ENCODE assay signal across 23 mouse cellular contexts in the genomic region with DNA sequence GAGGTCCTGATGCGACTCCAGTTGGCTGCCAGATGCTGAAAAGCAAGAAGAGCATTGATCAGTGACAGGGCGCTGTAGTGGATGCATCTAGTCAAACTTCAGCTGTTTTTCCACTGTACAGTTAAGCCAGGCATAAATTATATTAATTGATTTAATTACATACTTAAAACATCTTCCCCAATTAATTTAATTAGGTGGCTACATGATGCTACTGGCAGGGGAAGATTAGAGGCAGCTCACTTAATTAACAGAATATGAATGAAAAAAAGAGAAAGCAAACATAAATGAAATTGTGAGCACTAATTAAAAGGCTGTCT.
DNase-seq lines count a peak whose midpoint lies in the region; ATAC-seq and TF ChIP-seq lines count a peak whose summit lies in the region.
"Had no signal": no experiment of that assay in that cellular context is flagged by ENCODE, and none has a peak within 500 bp of the region (broad histone marks: within the 10 kb centered on the region; RNA-seq: fewer than 3 reads in every experiment).

No protein-coding gene starts in this region.

- no peak overlapping the region for H3K27ac ChIP-seq in neural tube, embryonic 13.5 days (replicated peaks)
- no peak overlapping the region for H3K27ac ChIP-seq in hindbrain, postnatal 0 days
- H3K27ac ChIP-seq: midbrain, embryonic 13.5 days; stomach, embryonic 15.5 days had no signal

- no peaks in the 10 kb centered on the region for H3K9me3 ChIP-seq in neural tube, embryonic 13.5 days
- no peaks in the 10 kb centered on the region for H3K9me3 ChIP-seq in hindbrain, postnatal 0 days (ENCODE audit: low read length)
- H3K9me3 ChIP-seq: midbrain, embryonic 13.5 days; stomach, embryonic 15.5 days had no signal

- peak; percentile 49 for DNase-seq in heart, adult 11 months
- no peak for DNase-seq in heart, postnatal 14 days
- no peak for DNase-seq in neural tube, embryonic 10.5 days (ENCODE audit: extremely low spot score, low spot score)
- no peak for DNase-seq in hindbrain, postnatal 0 days (ENCODE audit: low spot score)
- no peak for DNase-seq in spleen, postnatal 14 days (ENCODE audit: low spot score in 2 of 2)
- DNase-seq: adrenal gland, postnatal 25 days; cerebellum, adult 2 months; cerebellum, postnatal 14 days; gastrocnemius, postnatal 25 days; heart, adult 18-20 months; heart, postnatal 4 days; kidney, adult 11 months; kidney, postnatal 14 days; layer of hippocampus, adult 9-11 months; lung, postnatal 36 days; right cerebral cortex, postnatal 14 days had no signal

- H3K9ac ChIP-seq in neural tube, embryonic 13.5 days, result no peak overlapping the region
- H3K9ac ChIP-seq in hindbrain, postnatal 0 days (replicated peaks; ENCODE audit: low read length), result no peak overlapping the region
- H3K9ac ChIP-seq: midbrain, embryonic 13.5 days; stomach, embryonic 15.5 days had no signal

- intact Hi-C loops in heart, postnatal 14 days (cut with DNase I), result no loop called here

- no peaks in the 10 kb centered on the region for H3K36me3 ChIP-seq in neural tube, embryonic 13.5 days
- H3K36me3 ChIP-seq in hindbrain, postnatal 0 days (ENCODE audit: insufficient read depth, low read length), result no peaks in the 10 kb centered on the region
- H3K36me3 ChIP-seq: midbrain, embryonic 13.5 days; stomach, embryonic 15.5 days had no signal

- no peak for TF ChIP-seq CTCF in hindbrain, postnatal 0 days (IDR thresholded peaks at IDR 0.05; ENCODE audit: low read depth)

- peaks cover 7% of the 10 kb centered on the region for H3K27me3 ChIP-seq in neural tube, embryonic 13.5 days
- no peaks in the 10 kb centered on the region for H3K27me3 ChIP-seq in hindbrain, postnatal 0 days (ENCODE audit: insufficient read depth, low read length)
- H3K27me3 ChIP-seq: midbrain, embryonic 13.5 days; stomach, embryonic 15.5 days had no signal

- H3K4me1 ChIP-seq in neural tube, embryonic 13.5 days (replicated peaks), result peaks cover 24% of the 10 kb centered on the region; the same call in 1 of the 2 replicates
- 0 out of 2 replicates have a peak, but pooled peaks cover 3% of the 10 kb centered on the region for H3K4me1 ChIP-seq in hindbrain, postnatal 0 days (ENCODE audit: insufficient read depth, low read length)
- H3K4me1 ChIP-seq: stomach, embryonic 15.5 days had no signal

- WGBS in neural tube, embryonic 13.5 days, result 51% methylated on average over 2 of the region's 2 CpGs
- WGBS in hindbrain, postnatal 0 days, result 63% methylated on average over 2 of the region's 2 CpGs

- peak; percentile 82; the same call in 1 of the 2 replicates for ATAC-seq in neural tube, embryonic 13.5 days (ENCODE audit: low read depth)
- ATAC-seq in hindbrain, postnatal 0 days, result no peak
- no peak for ATAC-seq in erythroblast, adult 5-6 weeks (replicated peaks; ENCODE audit: low FRiP score, poor library complexity, severe bottlenecking)
- ATAC-seq: inflammation-experienced regulatory T-cells, adult 6 months; midbrain, embryonic 13.5 days had no signal

- H3K4me3 ChIP-seq in neural tube, embryonic 13.5 days, result no peak overlapping the region
- no peak overlapping the region for H3K4me3 ChIP-seq in hindbrain, postnatal 0 days (ENCODE audit: low read length)
- H3K4me3 ChIP-seq: midbrain, embryonic 13.5 days; stomach, embryonic 15.5 days had no signal

- no peak overlapping the region for H3K4me2 ChIP-seq in neural tube, embryonic 13.5 days
- peak overlapping the region; percentile 18; the same call in 1 of the 2 replicates for H3K4me2 ChIP-seq in hindbrain, postnatal 0 days (ENCODE audit: low read depth, low read length)
- H3K4me2 ChIP-seq: heart, embryonic 11.5 days; liver, embryonic 11.5 days; midbrain, embryonic 13.5 days; stomach, embryonic 15.5 days had no signal
